In genomic region chr16:56076121-56076869, GRCm38 (mm10) we compare ENCODE assay signal across 7 mouse cellular contexts. TPM values are rescaled to one million over a fixed set of nuclear protein-coding genes. Genes with fewer than 3 reads are reported as not detected.
DNase-seq lines count a peak whose midpoint lies in the region; ATAC-seq and TF ChIP-seq lines count a peak whose summit lies in the region.

No protein-coding gene starts in this region.

- DNase-seq in thymus, adult 2 months = no peak
- no peak for DNase-seq in thymus, postnatal 36 days
- DNase-seq in cerebellum, postnatal 36 days = peak; percentile 10 to 14
- DNase-seq in hindbrain, embryonic 10.5 days (ENCODE audit: low spot score) = no peak
- no peak for DNase-seq in midbrain, embryonic 10.5 days (ENCODE audit: low spot score)
- no peak for DNase-seq in frontal cortex, postnatal 25 days (ENCODE audit: low spot score in 2 of 2)

- WGBS in thymus, adult 2 months = 14% methylated on average over 11 of the region's 11 CpGs
- 9% methylated on average over 11 of the region's 11 CpGs for WGBS in hindbrain, embryonic 10.5 days
- 12% methylated on average over 11 of the region's 11 CpGs for WGBS in midbrain, embryonic 10.5 days

- no peak for TF ChIP-seq CTCF in thymus, adult 2 months (IDR thresholded peaks at IDR 0.05; ENCODE audit: borderline replicate concordance, control insufficient read depth, extremely low read depth, insufficient read depth, low read length, poor library complexity)

- H3K4me1 ChIP-seq in thymus, adult 2 months (replicated peaks; ENCODE audit: control insufficient read depth, insufficient read depth, low read length) = peaks cover 10% of the 10 kb centered on the region
- peaks cover 9% of the 10 kb centered on the region for H3K4me1 ChIP-seq in hindbrain, embryonic 10.5 days (replicated peaks)
- H3K4me1 ChIP-seq in midbrain, embryonic 10.5 days = peaks cover 17% of the 10 kb centered on the region

- H3K27me3 ChIP-seq in thymus, adult 2 months (ENCODE audit: control insufficient read depth, insufficient read depth, low read length) = no peaks in the 10 kb centered on the region
- H3K27me3 ChIP-seq in hindbrain, embryonic 10.5 days (ENCODE audit: insufficient read depth, poor library complexity, severe bottlenecking) = no peaks in the 10 kb centered on the region
- no peaks in the 10 kb centered on the region for H3K27me3 ChIP-seq in midbrain, embryonic 10.5 days (ENCODE audit: low read depth, poor library complexity, severe bottlenecking)

- TF ChIP-seq POLR2A in thymus, adult 2 months (IDR thresholded peaks at IDR 0.05; ENCODE audit: control insufficient read depth, extremely low read depth, insufficient read depth, low read length, poor library complexity) = no peak

- H3K36me3 ChIP-seq in thymus, adult 2 months (ENCODE audit: control insufficient read depth, insufficient read depth, low read length) = no peaks in the 10 kb centered on the region
- peaks cover 8% of the 10 kb centered on the region for H3K36me3 ChIP-seq in hindbrain, embryonic 10.5 days
- H3K36me3 ChIP-seq in midbrain, embryonic 10.5 days = peaks cover 6% of the 10 kb centered on the region

- H3K4me3 ChIP-seq in thymus, adult 2 months (ENCODE audit: control insufficient read depth, insufficient read depth, low read length) = peak overlapping the region; percentile 98
- peak overlapping the region; percentile 69 for H3K4me3 ChIP-seq in hindbrain, embryonic 10.5 days
- H3K4me3 ChIP-seq in midbrain, embryonic 10.5 days = peak overlapping the region; percentile 82

- H3K27ac ChIP-seq in thymus, adult 2 months (ENCODE audit: control insufficient read depth, insufficient read depth, low read length) = peak overlapping the region; percentile 83
- H3K27ac ChIP-seq in hindbrain, embryonic 10.5 days = peak overlapping the region; percentile 93
- peak overlapping the region; percentile 95 for H3K27ac ChIP-seq in midbrain, embryonic 10.5 days (replicated peaks)

- no peak for ATAC-seq in megakaryocyte-erythroid progenitor cell, adult 5-6 weeks (replicated peaks; ENCODE audit: low FRiP score, low TSS enrichment, poor library complexity, severe bottlenecking)

- no peaks in the 10 kb centered on the region for H3K9me3 ChIP-seq in hindbrain, embryonic 10.5 days
- H3K9me3 ChIP-seq in midbrain, embryonic 10.5 days (replicated peaks) = no peaks in the 10 kb centered on the region

RNA-seq across cellular contexts. Expression of gene Senp7, which starts 28.2 kb away (rescaled TPM):
- polyA plus RNA-seq in thymus, adult 2 months (2012; rRNA removed) = 11.2 and 14.1 TPM in 2 replicates
- polyA plus RNA-seq in hindbrain, embryonic 10.5 days (2016; fragmentation: Nextera tagmentation; extraction: Ambion mirVana) = 32.5 and 35.7 TPM in 2 replicates
- 32.4 and 39.6 TPM in 2 replicates for polyA plus RNA-seq in midbrain, embryonic 10.5 days (2016; fragmentation: Nextera tagmentation; extraction: Ambion mirVana)
- total RNA-seq in megakaryocyte-erythroid progenitor cell, adult 5-6 weeks (2014; fragmentation: Nextera tagmentation) = 51.8 and 77.3 TPM in 2 replicates
- total RNA-seq in megakaryocyte-erythroid progenitor cell, adult 5-6 weeks (2017) = 27.9 and 55.7 TPM in 2 replicates

RNA-seq across cellular contexts. Expression of gene Trmt10c, which starts 38.7 kb away (rescaled TPM):
- 6.5 and 6.8 TPM in 2 replicates for polyA plus RNA-seq in thymus, adult 2 months (2012; rRNA removed)
- polyA plus RNA-seq in hindbrain, embryonic 10.5 days (2016; fragmentation: Nextera tagmentation; extraction: Ambion mirVana) = 25.5 and 29.0 TPM in 2 replicates
- polyA plus RNA-seq in midbrain, embryonic 10.5 days (2016; fragmentation: Nextera tagmentation; extraction: Ambion mirVana) = 30.9 and 34.8 TPM in 2 replicates
- 33.1 and 34.0 TPM in 2 replicates for total RNA-seq in megakaryocyte-erythroid progenitor cell, adult 5-6 weeks (2014; fragmentation: Nextera tagmentation)
- 58.8 and 78.1 TPM in 2 replicates for total RNA-seq in megakaryocyte-erythroid progenitor cell, adult 5-6 weeks (2017)

RNA-seq across cellular contexts. Expression of gene Pcnp, which starts 46.8 kb away (rescaled TPM):
- polyA plus RNA-seq in thymus, adult 2 months (2012; rRNA removed) = 17.0 and 18.9 TPM in 2 replicates
- 258 and 310 TPM in 2 replicates for polyA plus RNA-seq in hindbrain, embryonic 10.5 days (2016; fragmentation: Nextera tagmentation; extraction: Ambion mirVana)
- polyA plus RNA-seq in midbrain, embryonic 10.5 days (2016; fragmentation: Nextera tagmentation; extraction: Ambion mirVana) = 346 and 352 TPM in 2 replicates
- total RNA-seq in megakaryocyte-erythroid progenitor cell, adult 5-6 weeks (2014; fragmentation: Nextera tagmentation) = 124 TPM in 2 replicates
- 128 and 165 TPM in 2 replicates for total RNA-seq in megakaryocyte-erythroid progenitor cell, adult 5-6 weeks (2017)

Comparison
In these comparisons a context has a peak if more than half of its experiments do, and no peak if none do; other contexts are left out.
1. DNase-seq: peak in cerebellum, postnatal 36 days (2 of 2); none in thymus, adult 2 months (single experiment), thymus, postnatal 36 days (0 of 2), hindbrain, embryonic 10.5 days (single experiment), midbrain, embryonic 10.5 days (single experiment) and frontal cortex, postnatal 25 days (0 of 2).
2. RNA of gene Pcnp, which starts 46.8 kb away (polyA plus RNA-seq): 346 to 352 TPM in midbrain, embryonic 10.5 days and 258 to 310 TPM in hindbrain, embryonic 10.5 days; 17.0 to 18.9 TPM in thymus, adult 2 months; every median in the first group is over 10 times any median in the second.
3. Peak in every context shown above with its lines, with median percentiles within 50 percentile points of each other: H3K27ac ChIP-seq and H3K4me3 ChIP-seq.